Mouse (Mus musculus) intestine, embryonic 16.5 days (tissue): Measurements from ENCODE around the gene Ccdc155. TPM values are rescaled to one million over a fixed set of nuclear protein-coding genes. Genes with fewer than 3 reads are reported as not detected.

Experiments used
- ATAC-seq: fragments of 200-750 bp; cut with Nextera tagmentation; 2 replicates; pipeline ENCODE4 v1.8.0; 2017; ENCODE audit warnings: moderate TSS enrichment, moderate library complexity
- H3K27ac ChIP-seq: fragments of 300-500 bp; sonication (generic); 2 replicates; pipeline ENCODE4 v1.5.1; 2014; ENCODE audit warnings: mild to moderate bottlenecking, low read length
- H3K27me3 ChIP-seq: fragments of 300-500 bp; sonication (generic); replicated peaks from 2 replicates; pipeline ENCODE4 v1.6.1; 2014; ENCODE audit warnings: low read length, control low read depth, mixed read lengths; ENCODE audit not compliant: control insufficient read depth, insufficient read depth
- H3K36me3 ChIP-seq: fragments of 300-500 bp; sonication (generic); 2 replicates; pipeline ENCODE4 v1.6.1; 2014; ENCODE audit warnings: low read length, control low read depth; ENCODE audit not compliant: control insufficient read depth, insufficient read depth
- H3K4me1 ChIP-seq: fragments of 300-500 bp; sonication (generic); 2 replicates; pipeline ENCODE4 v1.6.1; 2014; ENCODE audit warnings: low read length, control low read depth, mixed read lengths; ENCODE audit not compliant: control insufficient read depth, insufficient read depth
- H3K4me2 ChIP-seq: fragments of 300-500 bp; sonication (generic); 2 replicates; pipeline ENCODE4 v1.6.1; 2014; ENCODE audit warnings: low read depth, low read length, control low read depth
- H3K4me3 ChIP-seq: fragments of 300-500 bp; sonication (generic); 2 replicates; pipeline ENCODE4 v1.5.1; 2014; ENCODE audit warnings: mild to moderate bottlenecking, low read length
- H3K9ac ChIP-seq: fragments of 300-500 bp; sonication (generic); 2 replicates; pipeline ENCODE4 v1.6.1; 2014; ENCODE audit warnings: low read depth, low read length
- H3K9me3 ChIP-seq: fragments of 300-500 bp; sonication (generic); 2 replicates; pipeline ENCODE4 v1.6.1; 2016; ENCODE audit warnings: low read length, control low read depth; ENCODE audit not compliant: control insufficient read depth
- WGBS: fragments of 180-500 bp; shearing (Covaris S2); extraction: QIAGEN DNeasy Blood & Tissue Kit; methylation state at CpG from one replicate; pipeline ENCODE4 v1.1.7; 2014; 5-methylcytosine and 5-hydroxymethylcytosine counted together
- polyA plus RNA-seq: library from polyadenylated mRNA; unstranded; fragments of >200 nt; fragmentation: Nextera tagmentation; extraction: Ambion mirVana; gene quantifications from 2 replicates; pipeline ENCODE4 v1.2.1, GENCODE M21; 2015

Ccdc155 gene
- polyA plus RNA-seq, 1 experiment from 2014 or later, result 0.44 TPM

- Histone ChIP-seq H3K9ac (peak overlapping the region; percentile 15; the same call in 1 of the 2 replicates), H3K27ac (no peak overlapping the region), H3K9me3 (no peaks in the 10 kb centered on the region), H3K27me3 (peaks cover 74% of the 10 kb centered on the region), H3K4me2 (peak overlapping the region; percentile 66), H3K4me3 (peak overlapping the region; percentile 39), H3K4me1 (no peaks in the 10 kb centered on the region), H3K36me3 (no peaks in the 10 kb centered on the region)
- peak; percentile 40 for ATAC-seq
- 17% methylated on average over 11 of the region's 11 CpGs for WGBS
Measured at GRCm38 (mm10) chr7:45182606-45183005, 22.1 kb downstream of the Ccdc155 start.

GRCm38 (mm10) chr7:45182199-45182601 lies 22.5 kb downstream of the Ccdc155 start:
- peak overlapping the region; percentile 66 for H3K4me2 ChIP-seq
- no peaks in the 10 kb centered on the region for H3K4me1 ChIP-seq
- WGBS, result under 1% methylated on average over 34 of the region's 34 CpGs
- H3K9ac ChIP-seq, result peak overlapping the region; percentile 15; the same call in 1 of the 2 replicates
- peak overlapping the region; percentile 39 for H3K4me3 ChIP-seq
- H3K9me3 ChIP-seq, result no peaks in the 10 kb centered on the region
- H3K27ac ChIP-seq, result no peak overlapping the region
- peak; percentile 97 for ATAC-seq
- peaks cover 78% of the 10 kb centered on the region for H3K27me3 ChIP-seq
- H3K36me3 ChIP-seq, result no peaks in the 10 kb centered on the region

DNA sequence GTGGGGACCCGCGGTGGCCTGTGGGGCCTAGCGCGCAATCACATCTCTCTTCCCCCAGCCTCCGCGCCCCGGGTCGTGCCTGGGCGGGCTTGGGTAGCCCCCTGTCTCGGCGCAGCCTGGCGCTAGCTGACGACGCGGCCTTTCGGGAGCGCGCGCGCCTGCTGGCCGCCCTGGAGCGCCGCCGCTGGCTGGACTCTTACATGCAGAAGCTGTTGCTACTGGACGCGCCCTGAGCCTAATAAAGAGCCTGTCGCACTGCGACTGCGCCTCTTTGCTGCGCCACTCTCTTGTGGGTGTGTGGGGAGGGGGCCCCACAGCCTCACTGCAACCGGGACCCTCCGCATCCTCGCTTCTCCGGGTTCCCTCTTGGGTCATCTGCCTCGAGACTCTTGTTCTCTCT lies 23.2 kb downstream of the Ccdc155 start:
- 4% methylated on average over 35 of the region's 35 CpGs for WGBS
- no peak overlapping the region for H3K9ac ChIP-seq
- H3K9me3 ChIP-seq, result no peaks in the 10 kb centered on the region
- no peaks in the 10 kb centered on the region for H3K36me3 ChIP-seq
- H3K4me3 ChIP-seq, result peak overlapping the region; percentile 19
- H3K4me1 ChIP-seq, result no peaks in the 10 kb centered on the region
- H3K27me3 ChIP-seq, result peaks cover 84% of the 10 kb centered on the region
- H3K4me2 ChIP-seq, result peak overlapping the region; percentile 66
- peak; percentile 14; the same call in 1 of the 2 replicates for ATAC-seq
- no peak overlapping the region for H3K27ac ChIP-seq

DNA sequence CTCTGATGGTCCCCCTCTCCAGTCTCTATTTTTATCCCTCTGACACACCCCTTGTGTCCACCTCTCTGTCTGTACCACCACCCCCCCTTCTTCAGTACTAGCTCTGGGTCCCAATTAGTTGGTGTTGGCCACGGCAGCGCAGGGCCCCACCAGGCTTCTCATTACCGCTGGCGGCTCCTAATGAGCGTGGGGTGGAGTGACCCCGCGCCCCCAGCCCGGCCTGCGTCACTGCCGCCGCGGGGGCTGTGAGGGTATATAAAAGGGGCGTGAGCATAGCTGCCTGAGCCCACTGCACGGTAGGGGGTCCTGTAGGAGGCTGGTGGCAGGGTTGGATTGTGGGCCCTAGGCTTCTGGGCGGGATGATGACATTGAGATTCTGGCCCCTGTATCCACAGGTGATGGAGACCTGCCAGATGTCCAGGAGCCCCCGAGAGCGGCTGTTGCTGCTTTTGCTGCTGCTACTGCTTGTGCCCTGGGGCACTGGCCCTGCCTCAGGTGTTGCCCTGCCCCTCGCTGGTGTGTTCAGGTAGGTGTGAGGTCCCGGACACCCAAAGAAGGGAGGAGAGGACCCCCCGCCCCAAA lies 23.7 kb downstream of the Ccdc155 start, which contains the start of gene Pth2:
TSS of gene Pth2 (plus strand) at position 100 of the 582 bp plus-strand sequence.
- ATAC-seq, result no peak
- Histone ChIP-seq H3K36me3 (no peaks in the 10 kb centered on the region), H3K27me3 (peaks cover 85% of the 10 kb centered on the region), H3K4me2 (peak within 1 kb of the TSS; percentile 66), H3K9me3 (no peaks in the 10 kb centered on the region), H3K4me1 (0 out of 2 replicates have a peak, but pooled peaks cover 4% of the 10 kb centered on the region), H3K9ac (no peak within 1 kb of the TSS), H3K27ac (no peak within 1 kb of the TSS), H3K4me3 (peak within 1 kb of the TSS; percentile 19)
- WGBS, result 22% methylated on average over 20 of the region's 20 CpGs

GRCm38 (mm10) chr7:45179469-45179868 lies 25.2 kb downstream of the Ccdc155 start, which contains the start of gene Gfy:
TSS of gene Gfy (minus strand) at chr7:45179569.
- H3K4me1 ChIP-seq, result 0 out of 2 replicates have a peak, but pooled peaks cover 8% of the 10 kb centered on the region
- no peaks in the 10 kb centered on the region for H3K9me3 ChIP-seq
- no peak within 1 kb of the TSS for H3K9ac ChIP-seq
- no peak within 1 kb of the TSS for H3K4me3 ChIP-seq
- no peak within 1 kb of the TSS for H3K27ac ChIP-seq
- 25% methylated on average over 7 of the region's 7 CpGs for WGBS
- peaks cover 94% of the 10 kb centered on the region for H3K27me3 ChIP-seq
- no peak for ATAC-seq
- no peaks in the 10 kb centered on the region for H3K36me3 ChIP-seq
- H3K4me2 ChIP-seq, result no peak within 1 kb of the TSS

- H3K27me3 ChIP-seq, result peaks cover 91% of the 10 kb centered on the region
- WGBS, result 24% methylated on average over 7 of the region's 7 CpGs
- H3K4me1 ChIP-seq, result 0 out of 2 replicates have a peak, but pooled peaks cover 8% of the 10 kb centered on the region
- no peak overlapping the region for H3K4me3 ChIP-seq
- H3K9me3 ChIP-seq, result no peaks in the 10 kb centered on the region
- no peak overlapping the region for H3K27ac ChIP-seq
- H3K9ac ChIP-seq, result no peak overlapping the region
- ATAC-seq, result no peak
- no peak overlapping the region for H3K4me2 ChIP-seq
- no peaks in the 10 kb centered on the region for H3K36me3 ChIP-seq
Measured at GRCm38 (mm10) chr7:45178550-45178949, 26.1 kb downstream of the Ccdc155 start.

GRCm38 (mm10) chr7:45176356-45176755 lies 28.3 kb downstream of the Ccdc155 start:
- H3K27ac ChIP-seq, result no peak overlapping the region
- 2% methylated on average over 31 of the region's 31 CpGs for WGBS
- no peak overlapping the region for H3K9ac ChIP-seq
- H3K27me3 ChIP-seq, result peaks cover 73% of the 10 kb centered on the region
- no peaks in the 10 kb centered on the region for H3K9me3 ChIP-seq
- no peaks in the 10 kb centered on the region for H3K36me3 ChIP-seq
- peak overlapping the region; percentile 1; the same call in 1 of the 2 replicates for H3K4me3 ChIP-seq
- ATAC-seq, result no peak
- 0 out of 2 replicates have a peak, but pooled peaks cover 8% of the 10 kb centered on the region for H3K4me1 ChIP-seq
- H3K4me2 ChIP-seq, result no peak overlapping the region

DNA sequence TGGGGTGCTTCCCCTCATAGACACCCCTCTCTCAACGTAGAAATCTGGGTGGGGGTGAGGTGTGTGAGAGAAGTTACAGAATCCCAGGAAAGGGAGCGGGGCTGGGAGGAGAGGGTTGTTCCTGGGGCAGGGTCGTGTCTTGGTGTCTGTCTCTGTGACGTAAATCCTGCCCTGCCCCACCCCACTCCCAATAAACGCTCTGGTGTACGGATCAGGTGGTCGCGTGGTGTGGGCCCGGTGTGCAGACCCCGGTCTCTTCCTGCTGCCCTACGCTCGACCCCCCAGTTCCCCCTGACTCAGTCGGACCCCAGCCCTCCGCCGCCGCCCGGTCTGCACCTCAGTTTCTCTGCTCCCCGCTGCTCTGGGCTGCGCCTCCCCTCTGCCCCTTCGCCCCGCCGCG lies 28.8 kb downstream of the Ccdc155 start:
- H3K4me2 ChIP-seq, result no peak overlapping the region
- H3K9me3 ChIP-seq, result no peaks in the 10 kb centered on the region
- 2% methylated on average over 23 of the region's 23 CpGs for WGBS
- H3K27ac ChIP-seq, result no peak overlapping the region
- peaks cover 68% of the 10 kb centered on the region for H3K27me3 ChIP-seq
- ATAC-seq, result no peak
- peak overlapping the region; percentile 1; the same call in 1 of the 2 replicates for H3K4me3 ChIP-seq
- no peaks in the 10 kb centered on the region for H3K36me3 ChIP-seq
- H3K9ac ChIP-seq, result no peak overlapping the region
- 0 out of 2 replicates have a peak, but pooled peaks cover 8% of the 10 kb centered on the region for H3K4me1 ChIP-seq

DNA sequence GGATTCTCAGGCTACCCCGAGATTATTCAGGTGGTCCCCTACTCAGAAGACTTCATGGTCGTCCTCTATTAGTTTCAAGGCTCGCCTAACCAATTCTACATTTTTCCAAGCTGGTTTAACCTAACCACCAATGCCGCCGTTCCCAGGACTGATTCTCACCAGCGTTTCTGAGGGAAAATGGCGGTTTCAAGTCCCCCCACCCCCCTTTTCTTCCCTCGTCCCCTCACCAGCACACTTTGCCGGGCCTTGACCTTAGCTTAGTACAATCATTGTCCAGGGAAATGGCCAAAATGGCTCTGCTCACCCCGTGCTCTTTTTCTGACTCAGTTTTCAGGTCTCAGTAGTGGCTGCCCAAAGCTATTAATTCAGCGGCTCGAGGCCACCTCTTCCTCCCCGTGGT lies 29.3 kb downstream of the Ccdc155 start:
- WGBS, result 4% methylated on average over 13 of the region's 13 CpGs

More for the DNA sequence above, 29.3 kb downstream of the Ccdc155 start:
- no peak overlapping the region for H3K9ac ChIP-seq
- no peak overlapping the region for H3K27ac ChIP-seq
- peaks cover 4% of the 10 kb centered on the region; the same call in 1 of the 2 replicates for H3K9me3 ChIP-seq
- H3K36me3 ChIP-seq, result no peaks in the 10 kb centered on the region
- H3K4me1 ChIP-seq, result 0 out of 2 replicates have a peak, but pooled peaks cover 8% of the 10 kb centered on the region
- H3K4me2 ChIP-seq, result no peak overlapping the region
- H3K4me3 ChIP-seq, result no peak overlapping the region
- H3K27me3 ChIP-seq, result peaks cover 64% of the 10 kb centered on the region
- no peak for ATAC-seq
